Mouse (Mus musculus) cerebral cortex, adult 2 months (tissue): Measurements from ENCODE around the gene 4930404N11Rik.

Experiments used
- WGBS: fragments of 180-500 bp; shearing (Covaris S2); methylation state at CpG from one replicate; pipeline ENCODE4 v1.1.7; 2018; 5-methylcytosine and 5-hydroxymethylcytosine counted together

4930404N11Rik gene

DNA sequence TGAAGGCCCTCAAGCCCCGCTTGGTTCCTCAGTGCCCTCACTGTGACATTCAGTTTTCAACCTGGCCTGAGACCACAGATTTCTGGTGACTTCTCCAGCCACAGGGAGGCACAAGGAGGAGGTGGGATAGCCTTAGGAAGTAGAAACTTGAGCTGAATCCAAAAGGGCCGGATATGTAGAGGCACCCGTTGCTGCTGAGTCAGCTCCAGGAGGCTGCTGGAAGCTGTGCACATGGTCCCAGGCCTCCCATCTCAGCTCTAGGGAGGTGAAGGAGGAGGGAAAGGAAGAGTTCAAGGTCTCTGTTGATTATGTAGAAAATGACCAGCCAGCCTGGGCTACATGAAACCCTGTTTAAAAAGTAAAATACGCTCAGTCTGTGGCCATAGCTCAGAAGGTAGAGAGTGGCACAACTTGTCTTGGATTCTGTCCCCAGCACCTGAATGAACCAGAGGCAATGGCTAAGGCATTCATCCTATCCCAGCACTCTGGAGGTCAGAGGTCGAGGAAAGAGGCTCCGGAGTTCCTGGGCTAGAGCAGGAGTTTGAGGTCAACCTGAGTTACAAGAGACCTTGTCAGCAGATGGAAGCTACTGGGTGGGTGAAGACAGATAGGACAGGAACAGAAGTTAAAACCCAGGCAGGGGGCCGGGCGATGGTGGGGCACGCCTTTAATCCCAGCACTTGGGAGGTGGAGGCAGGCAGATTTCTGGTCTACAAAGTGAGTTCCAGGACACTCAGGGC lies 10.7 kb downstream of the 4930404N11Rik start:
- 71% methylated on average over 9 of the region's 9 CpGs for WGBS

DNA sequence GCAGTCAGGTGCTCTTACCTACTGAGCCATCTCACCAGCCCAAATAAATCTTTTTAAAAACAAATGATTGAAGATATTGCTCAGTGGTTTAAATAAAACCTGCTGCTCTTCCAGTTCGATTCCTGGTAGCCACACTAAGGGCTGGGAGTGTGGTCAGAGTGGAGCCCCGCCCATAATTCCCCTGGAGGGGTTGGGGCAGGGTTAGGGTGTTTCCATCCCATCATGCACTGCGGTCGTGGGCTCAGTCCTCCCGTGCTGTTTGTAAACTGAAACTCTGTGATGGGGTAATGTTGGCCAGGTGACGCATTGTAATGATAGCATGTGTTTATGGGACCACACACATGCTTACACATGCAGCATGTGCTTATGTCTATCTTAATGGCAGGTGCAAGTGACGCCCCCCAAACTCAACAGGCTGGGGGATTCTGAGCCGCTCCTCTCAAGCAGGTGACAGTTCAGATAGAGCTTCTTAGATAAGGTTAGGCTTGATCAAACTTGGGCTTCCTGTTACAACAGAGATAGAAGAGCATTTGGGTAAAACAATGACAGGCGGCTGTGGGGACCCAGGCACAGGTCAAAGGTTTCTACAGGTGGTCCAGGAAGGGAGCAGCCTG lies 13.8 kb downstream of the 4930404N11Rik start:
- 33% methylated on average over 9 of the region's 9 CpGs for WGBS

DNA sequence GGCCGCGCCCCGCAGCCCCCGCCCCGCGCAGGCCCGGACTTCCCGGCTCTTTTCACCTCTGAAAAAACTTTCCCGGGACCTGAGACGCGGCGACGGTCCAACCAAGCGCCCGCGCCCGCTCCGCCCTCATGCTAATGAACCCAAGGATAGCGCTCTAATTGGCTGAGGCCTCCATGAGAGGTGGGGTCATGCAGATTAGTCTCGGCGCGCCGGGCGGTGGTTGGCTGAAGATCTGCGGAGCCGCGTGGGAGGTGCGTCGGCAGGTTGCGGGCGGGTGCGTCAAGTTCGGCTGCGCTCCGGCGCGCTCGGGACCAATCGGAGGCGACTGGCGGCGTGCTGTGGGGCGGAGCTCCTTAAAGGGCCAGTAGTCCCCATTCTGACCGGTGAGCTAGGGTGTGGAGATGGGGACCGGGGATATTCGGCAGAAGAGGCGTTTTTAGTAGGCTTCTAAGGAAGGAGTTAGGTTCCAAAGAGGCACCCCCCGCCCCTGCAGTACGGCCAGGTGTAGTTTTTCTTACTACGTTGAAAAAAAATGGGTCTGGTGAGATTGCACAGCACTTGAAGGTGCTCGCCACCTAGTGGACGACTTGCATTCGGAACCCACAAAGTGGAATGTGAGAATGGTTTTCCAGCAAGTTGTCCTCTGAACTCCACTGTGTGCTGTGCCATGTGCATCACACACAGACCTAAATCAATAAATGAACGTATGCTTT lies 15.1 kb downstream of the 4930404N11Rik start, which contains the start of gene Hmg20b:
TSS of gene Hmg20b (minus strand) at position 130 of the 713 bp plus-strand sequence.
- WGBS: under 1% methylated on average over 54 of the region's 54 CpGs

DNA sequence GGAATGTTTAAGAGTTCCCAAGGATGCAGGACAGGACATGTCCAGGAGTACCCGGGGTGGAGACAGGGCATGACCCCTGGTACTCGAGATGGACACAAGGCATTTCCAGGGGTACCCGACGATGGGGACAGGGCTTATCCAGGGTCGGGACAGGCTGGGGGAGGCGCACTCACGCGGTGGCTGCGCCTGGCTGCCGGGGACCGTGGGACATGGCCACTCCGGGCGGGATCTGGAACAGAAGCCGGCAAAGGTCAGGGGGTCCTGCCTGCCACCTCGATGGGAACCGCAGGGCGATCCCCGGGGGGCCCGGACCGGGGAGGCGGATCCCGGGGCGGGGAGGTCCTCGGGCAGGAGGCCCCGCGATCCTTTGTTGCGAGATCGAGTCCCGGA lies 15.7 kb downstream of the 4930404N11Rik start:
- under 1% methylated on average over 29 of the region's 29 CpGs for WGBS

DNA sequence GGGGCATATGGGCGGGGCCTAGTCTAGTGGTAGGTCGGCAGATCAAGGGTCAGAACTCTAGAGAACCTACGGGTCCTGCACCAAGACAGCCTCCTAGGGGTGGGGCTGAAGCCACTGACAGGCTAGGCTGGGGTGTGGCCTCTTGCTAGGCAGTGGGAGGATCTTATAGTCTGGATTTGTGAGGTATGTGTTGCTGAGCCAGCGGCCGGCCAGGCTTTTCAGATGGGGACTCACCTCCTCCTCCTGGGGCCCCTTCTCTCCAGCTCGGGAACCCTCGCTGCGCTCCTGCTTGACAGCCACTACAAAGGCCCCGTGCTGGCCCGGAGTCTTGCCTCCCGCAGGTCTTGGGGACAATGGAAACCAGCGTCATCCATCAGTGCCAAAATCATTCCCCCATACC lies 16.5 kb downstream of the 4930404N11Rik start:
- 19% methylated on average over 12 of the region's 12 CpGs for WGBS

DNA sequence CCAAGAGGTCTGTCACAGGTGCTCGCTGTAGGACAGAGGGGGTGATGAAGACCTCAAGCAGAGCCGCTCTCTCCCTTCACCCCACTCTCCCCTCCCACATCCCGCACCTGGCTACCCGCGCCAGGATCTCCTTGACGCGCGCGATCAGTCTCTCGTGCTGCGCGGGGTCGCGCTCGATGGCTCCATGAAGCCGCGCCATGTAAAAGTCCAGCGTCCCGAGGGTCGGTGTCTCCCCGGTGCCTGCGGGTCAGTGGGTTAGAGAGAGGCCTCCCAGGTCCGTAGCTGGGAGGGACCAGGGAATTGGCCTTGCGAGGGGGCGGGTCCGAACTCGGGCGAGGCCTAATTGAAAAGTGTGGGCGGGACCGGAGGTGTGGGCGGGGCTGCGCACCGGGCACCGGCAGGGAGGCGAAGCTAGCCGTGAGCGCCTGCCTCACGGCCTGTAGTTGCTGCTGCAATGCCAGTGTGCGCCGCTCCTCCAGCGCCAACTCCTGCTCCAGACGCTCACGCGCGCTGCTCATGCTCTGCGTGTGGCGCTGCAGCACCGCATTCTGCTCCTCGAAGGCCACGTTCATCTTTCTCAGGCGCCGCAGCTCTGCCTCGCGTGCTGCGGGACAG lies 19.1 kb downstream of the 4930404N11Rik start:
- 22% methylated on average over 55 of the region's 55 CpGs for WGBS

DNA sequence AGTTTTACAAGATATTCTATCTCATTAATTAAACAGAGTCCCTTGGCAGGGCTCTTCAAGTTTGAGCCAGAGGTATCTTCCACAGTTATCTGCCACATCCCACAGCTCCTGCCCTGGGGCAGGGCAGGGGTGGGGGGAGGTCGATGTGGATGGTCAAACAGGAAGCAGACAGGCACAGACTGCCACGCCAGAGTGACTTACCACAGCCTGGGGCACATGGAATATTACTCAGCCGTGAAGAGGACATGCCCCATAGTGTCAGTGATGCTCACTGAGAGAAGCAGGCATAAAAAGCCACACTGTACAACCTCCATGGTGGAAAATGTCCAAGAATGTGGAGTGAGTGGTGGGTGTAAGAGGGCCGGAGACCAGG lies 20.5 kb downstream of the 4930404N11Rik start:
- WGBS: 84% methylated on average over 4 of the region's 4 CpGs

DNA sequence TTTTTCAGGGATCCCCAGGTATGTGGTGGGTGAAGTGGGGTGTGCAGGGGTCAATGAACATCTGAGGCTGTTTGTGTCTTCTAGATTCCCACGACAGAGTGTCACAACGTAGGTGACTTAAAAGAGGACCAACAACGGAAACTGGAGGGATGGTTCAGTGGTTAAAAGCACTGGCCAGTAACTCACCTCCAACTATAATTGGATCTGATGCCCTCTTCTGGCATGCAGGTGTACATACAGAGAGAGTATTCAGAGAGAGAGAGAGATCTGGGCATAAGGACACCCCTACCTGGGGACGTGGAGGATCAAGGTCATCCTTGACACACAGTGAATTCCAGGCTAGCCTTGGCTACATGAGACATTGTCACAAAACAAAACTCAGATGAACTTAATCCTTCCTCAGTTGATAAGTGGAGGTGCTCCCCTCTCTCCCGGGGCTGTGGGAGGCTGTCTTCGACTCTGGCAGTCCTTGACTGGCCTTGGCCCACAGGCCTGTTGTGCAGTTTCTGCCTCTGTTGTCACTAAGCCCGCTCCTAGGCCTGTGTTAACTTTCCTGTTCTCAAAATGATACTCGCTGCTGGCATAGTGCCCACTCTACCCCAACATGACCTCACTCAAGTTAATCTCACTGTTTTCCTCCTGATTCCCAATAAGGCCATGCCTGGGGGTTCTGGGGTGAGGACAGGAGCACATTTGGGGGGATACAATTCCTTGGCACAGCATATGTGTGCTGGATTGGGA lies 21.0 kb downstream of the 4930404N11Rik start:
- 50% methylated on average over 8 of the region's 8 CpGs for WGBS

DNA sequence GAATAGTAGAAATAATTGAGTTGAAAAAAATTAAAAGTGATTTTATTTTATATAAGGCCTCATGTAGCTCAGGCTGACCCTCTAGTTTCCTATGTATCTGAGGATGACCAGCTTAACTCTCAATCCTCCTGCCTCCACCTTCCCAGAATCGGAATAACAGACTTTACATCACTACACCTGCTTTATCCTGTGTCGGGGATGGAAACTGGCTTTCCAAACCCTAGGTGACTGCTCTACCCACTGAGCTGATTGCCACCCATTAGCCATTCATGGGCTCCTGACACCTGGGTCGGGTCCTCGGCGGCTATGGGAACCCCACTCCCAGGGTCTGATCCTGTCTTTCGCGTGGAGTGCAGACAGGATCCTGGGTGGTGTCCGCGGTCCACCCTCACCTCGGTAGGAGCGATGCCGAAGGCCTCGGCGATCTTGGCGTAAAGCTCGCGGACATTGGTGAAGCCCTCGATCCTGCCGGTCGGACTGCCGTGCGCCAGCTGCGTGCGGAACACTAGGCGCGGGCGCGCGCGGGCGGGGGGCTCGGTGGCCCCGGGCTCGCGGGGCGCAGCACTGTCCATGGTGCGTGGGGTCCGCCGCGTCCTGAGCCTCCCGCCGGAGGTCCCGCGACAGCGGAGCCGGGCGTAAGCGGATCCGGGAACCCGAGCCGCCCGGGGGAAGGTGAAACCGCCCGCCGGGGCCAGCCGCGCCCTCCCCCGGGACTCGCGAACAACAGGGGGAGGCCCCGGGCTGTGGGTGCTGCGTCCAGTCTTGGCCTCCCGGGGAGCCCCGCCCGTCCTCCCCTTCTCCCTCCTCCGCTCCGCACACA lies 22.7 kb downstream of the 4930404N11Rik start, which contains the start of gene Gipc3:
TSS of gene Gipc3 (minus strand) at position 581 of the 820 bp plus-strand sequence.
- WGBS: 5% methylated on average over 66 of the region's 67 CpGs

DNA sequence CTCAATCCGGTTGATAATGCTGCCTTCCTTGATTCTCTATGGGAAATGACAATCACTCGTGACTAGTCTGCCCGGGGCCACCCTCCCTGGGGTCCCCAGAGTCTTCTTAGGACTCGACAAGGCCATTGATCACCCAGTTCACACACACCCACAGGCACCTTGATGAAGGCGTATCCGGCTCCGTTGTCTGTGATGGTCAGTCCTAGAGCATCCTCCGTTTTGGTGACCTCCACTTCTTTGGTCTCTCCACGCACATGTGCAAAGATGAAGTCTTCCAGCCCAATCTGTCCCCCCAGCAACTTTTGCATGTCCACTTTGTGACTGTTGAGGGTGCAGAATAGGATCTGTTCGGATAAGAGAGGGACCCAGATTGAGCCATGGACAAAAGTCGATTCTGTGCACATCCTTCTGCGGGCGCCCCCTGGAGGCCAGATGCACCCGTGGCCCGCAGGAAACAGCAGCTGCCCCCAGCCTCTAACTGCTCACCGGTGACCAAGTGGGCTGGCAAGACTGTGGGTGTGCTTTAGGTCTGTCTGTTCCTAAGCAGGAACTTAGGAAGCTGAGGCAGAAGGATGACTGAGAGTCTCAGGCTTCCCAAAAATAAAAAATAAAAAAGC lies 24.2 kb downstream of the 4930404N11Rik start:
- 42% methylated on average over 16 of the region's 16 CpGs for WGBS

DNA sequence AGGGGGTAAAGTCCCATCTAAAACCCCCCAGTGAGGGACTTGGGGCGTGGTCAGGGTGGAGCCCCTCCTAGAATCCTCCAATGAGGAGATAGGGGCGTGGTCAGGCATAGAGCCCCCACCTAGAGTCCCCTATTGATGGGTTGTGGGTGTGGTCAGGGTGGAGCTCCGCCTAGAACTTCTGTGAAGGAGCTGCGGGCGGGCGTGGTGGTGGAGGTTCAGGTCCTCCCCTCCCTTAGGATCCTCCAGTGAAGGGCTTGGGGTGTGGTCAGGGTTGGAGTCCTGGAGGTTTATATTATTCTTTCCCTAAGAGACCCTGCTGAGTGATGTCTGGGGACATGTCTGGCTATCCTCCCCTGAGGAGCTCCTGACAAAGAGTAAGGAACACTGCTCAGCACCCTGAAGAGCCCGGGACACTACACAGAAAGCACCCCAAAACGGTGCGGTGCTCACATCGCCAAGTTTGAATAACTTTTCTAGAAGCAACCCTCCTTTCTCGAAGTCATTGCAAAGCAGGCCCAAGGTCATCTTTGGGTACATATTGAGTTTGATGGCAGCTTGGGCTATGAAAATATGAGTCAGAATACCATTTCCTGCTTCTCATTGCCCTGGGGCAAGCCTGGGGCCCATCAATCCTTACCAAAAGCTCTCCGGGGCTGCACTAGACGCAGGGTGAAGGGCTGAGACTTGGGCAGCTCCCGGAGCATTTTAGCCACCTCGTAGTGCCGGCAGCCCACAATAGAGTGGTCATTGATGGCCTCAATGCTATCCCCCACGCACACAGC lies 24.9 kb downstream of the 4930404N11Rik start:
- WGBS: 55% methylated on average over 17 of the region's 17 CpGs

DNA sequence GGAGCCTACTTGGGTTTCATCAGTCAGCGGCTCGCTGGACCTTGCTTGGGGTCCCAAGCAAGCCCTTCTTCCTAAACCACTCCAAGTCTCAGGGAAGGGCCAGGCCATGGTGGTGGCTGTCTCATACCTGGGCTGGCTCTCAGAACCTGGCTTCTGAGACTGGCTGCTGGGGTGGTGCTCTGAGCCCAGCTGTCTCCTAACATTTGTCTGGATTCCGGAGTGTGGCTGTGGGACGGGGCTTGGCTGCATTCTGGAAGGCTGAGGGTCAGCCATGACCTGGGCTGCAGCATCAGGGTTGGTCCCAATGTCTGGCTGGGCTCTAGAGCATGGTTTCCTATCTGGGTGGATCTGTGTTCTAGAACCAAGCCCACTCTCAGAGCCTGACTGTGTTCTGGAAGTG lies 29.1 kb downstream of the 4930404N11Rik start:
- 97% methylated on average over 4 of the region's 4 CpGs for WGBS

DNA sequence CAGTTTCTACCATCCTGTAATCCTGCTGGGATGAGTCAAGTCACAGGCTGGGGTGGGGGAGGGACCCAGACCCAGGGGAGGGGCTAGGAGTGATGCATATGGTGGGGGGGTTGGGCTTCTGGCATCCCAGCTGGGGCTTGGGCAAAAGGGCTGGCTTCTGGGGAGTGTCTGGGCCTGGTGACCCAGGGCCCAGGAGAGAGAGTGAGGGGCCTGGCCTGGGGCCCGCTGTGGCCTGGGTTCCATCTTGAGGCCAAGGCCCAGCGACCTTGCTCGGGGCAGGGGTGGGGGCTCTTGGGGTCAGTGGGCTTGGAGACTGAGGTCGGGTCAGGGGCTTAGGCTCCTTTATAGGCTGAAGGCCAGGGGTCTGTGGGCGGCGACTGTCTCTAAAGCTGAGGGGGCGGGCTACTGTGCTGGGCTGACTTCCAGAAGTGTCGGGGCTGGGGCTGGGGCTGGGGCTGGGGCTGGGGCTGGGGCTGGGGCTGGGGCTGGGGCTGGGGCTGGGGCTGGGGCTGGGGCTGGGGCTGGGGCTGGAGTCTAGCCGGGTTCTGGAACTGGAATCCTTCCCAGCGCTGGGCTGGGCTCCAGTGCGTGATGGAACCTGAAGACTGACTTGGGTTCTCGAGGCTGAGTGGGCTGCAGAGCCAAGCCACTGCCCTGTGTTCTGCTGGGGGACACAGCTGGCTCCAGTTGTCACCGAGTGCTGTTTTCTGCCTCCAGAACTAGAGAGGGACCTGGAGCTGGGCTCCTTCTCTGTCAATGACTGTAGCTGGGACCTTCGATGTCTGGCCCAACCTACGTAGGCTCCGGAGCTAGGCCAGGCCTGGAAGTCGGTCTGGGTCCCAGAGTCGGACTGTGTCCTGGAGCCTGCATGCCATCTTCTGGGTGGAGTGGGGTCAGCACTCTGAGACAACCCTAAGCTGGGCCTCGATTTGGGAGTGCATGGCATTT lies 29.9 kb downstream of the 4930404N11Rik start:
- WGBS: 52% methylated on average over 19 of the region's 19 CpGs

DNA sequence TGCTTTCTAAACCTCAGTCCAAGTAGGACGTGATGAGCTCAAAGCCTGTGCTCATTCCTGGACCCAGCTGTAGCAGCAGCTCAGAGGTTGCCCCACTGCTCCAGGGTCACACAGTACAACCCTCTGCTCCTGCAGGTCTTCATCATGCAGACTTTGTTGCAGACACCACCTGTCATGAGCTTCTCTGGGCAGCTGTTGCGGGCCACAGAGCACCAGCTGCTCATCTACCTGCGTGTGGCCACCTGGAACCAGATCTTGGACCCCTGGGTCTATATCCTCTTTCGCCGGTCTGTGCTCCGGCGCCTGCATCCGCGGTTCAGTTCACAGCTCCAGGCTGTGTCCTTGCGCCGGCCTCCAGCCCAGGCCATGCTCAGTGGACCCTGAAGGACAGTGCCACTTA lies 31.3 kb downstream of the 4930404N11Rik start:
- 84% methylated on average over 11 of the region's 11 CpGs for WGBS

DNA sequence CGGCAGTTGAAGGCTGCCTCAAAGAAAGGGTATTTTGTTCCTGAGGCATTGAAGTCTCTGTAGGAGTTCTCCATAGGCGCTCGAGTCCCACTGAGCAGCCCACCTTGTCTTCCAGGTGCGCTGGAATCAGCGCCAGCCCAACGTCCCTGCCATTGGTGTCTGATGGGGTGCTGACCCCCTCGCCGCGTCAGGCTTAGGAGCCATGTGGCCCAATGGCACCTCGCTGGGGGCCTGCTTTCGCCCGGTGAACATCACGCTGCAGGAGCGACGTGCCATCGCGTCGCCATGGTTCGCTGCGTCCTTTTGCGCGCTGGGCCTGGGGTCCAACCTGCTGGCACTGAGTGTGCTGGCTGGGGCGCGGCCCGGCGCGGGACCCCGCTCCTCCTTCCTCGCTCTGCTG lies 33.3 kb downstream of the 4930404N11Rik start:
- 32% methylated on average over 29 of the region's 29 CpGs for WGBS

DNA sequence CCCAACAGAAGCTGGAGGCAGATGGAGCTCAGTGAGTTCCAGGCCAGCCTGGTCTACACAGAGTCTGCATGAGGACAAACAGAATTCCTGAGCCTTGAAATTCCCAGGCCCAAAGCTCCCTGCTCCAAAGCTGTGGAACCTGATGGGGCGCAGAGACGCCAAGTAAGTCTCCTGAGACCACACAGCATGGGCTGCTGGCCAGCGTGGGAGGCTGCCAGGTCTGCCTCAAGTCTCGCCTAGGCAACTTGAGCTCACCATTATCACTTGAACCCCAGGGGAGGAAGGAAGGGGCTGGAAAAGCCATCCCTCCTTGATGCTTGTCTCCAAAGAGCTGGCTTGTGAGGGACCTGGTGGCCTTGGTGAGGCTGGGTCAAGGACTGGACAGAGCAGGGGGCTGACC lies 35.6 kb downstream of the 4930404N11Rik start:
- WGBS: 68% methylated on average over 4 of the region's 4 CpGs

DNA sequence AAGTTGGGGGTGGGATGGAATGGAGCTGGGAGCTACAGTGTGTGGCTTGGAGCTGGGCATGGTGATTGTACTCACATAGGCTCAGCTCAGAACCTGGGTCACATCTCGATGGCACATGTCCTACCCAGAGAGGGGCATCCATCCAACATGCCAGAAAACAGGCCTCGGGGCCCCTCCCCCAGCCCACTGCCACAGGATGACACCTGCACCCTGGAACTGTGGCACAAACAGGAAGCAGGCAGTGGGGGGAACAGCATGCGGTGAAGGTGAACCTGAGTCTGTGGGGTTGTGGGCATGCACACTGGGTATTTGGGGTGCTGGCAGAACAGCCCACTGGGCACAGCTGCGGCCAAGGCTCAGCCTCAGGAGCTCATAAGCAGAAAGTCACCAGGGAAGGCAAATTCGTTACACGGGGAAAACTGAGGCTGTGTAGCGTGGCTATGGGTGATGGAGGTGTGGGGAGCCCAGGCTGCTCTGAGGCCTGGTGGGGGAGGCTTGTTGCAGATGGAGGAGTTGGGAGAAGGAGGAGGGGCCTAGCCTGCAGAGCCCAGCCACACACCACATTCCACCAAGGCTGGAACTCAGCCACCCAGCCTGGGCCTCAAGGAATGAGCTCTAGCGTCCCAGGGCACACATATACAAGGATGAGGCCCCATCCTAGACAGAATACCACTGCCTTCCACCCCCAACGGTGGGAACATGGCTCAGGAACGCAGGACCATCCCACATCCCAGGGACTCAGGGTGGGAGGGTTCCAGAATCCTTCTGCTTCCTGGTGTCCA lies 36.2 kb downstream of the 4930404N11Rik start:
- WGBS: 67% methylated on average over 10 of the region's 10 CpGs
